ENCODE assay signal across 17 mouse cellular contexts in the genomic region with DNA sequence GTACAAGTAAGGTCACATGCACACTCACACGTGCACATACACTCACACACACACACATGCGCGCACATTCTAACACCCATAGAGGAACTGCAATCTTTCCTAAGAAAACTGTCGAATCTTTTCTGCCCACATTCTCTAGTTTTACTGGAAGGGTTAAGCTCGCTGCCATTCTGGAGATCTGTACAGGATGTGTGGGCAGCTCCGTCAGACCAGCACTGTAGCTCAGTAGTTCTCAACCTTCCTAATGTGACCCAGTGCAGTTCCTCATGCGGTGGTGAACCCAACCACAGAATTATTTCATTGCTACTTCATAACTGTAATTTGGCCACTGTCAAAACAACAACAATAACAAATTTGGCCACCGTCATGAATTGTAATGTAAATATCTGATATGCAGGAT. TPM values are rescaled to one million over a fixed set of nuclear protein-coding genes. Genes with fewer than 3 reads are reported as not detected.
"Had no signal": no experiment of that assay in that cellular context is flagged by ENCODE, and none has a peak within 500 bp of the region (broad histone marks: within the 10 kb centered on the region; RNA-seq: fewer than 3 reads in every experiment).

No protein-coding gene starts in this region.

- DNase-seq: gastrocnemius, adult 2 months; gastrocnemius, postnatal 10 days; gastrocnemius, postnatal 25 days; heart, adult 11 months; heart, postnatal 10 days; heart, postnatal 4 days; kidney, adult 18-20 months; kidney, adult 8-10 months; kidney, postnatal 10 days; kidney, postnatal 25 days; kidney, postnatal 4 days; liver; liver, embryonic 13.5 days had no signal

- ATAC-seq: hindbrain, postnatal 0 days; inflammation-experienced regulatory T-cells, adult 6 months; intestine, embryonic 15.5 days; intestine, postnatal 0 days had no signal

RNA-seq across cellular contexts. Expression of a gene that starts 12.6 kb away (rescaled TPM):
- total RNA-seq: hindbrain, postnatal 0 days had no signal
